In genomic region chr1:179617426-179617825, GRCm38 (mm10) we compare ENCODE assay signal across 17 mouse cellular contexts.
"Had no signal": no experiment of that assay in that cellular context is flagged by ENCODE, and none has a peak within 500 bp of the region (broad histone marks: within the 10 kb centered on the region; RNA-seq: fewer than 3 reads in every experiment).

No protein-coding gene starts in this region.

- H3K4me2 ChIP-seq: kidney, embryonic 15.5 days; limb, embryonic 15.5 days; liver, embryonic 12.5 days; lung, embryonic 14.5 days; neural tube, embryonic 12.5 days had no signal

- H3K27ac ChIP-seq: kidney, embryonic 15.5 days; limb, embryonic 15.5 days; liver, embryonic 12.5 days; midbrain, embryonic 10.5 days; neural tube, embryonic 12.5 days had no signal

- H3K4me1 ChIP-seq: kidney, embryonic 15.5 days; midbrain, embryonic 10.5 days; neural tube, embryonic 12.5 days had no signal

- H3K9me3 ChIP-seq: kidney, embryonic 15.5 days; limb, embryonic 15.5 days; liver, embryonic 12.5 days; midbrain, embryonic 10.5 days; neural tube, embryonic 12.5 days had no signal

- H3K27me3 ChIP-seq: kidney, embryonic 15.5 days; limb, embryonic 15.5 days; liver, embryonic 12.5 days; neural tube, embryonic 12.5 days had no signal

- ATAC-seq: liver, embryonic 12.5 days had no signal

- H3K9ac ChIP-seq: kidney, embryonic 15.5 days; limb, embryonic 15.5 days; liver, embryonic 12.5 days; lung, embryonic 14.5 days; neural tube, embryonic 12.5 days had no signal

- DNase-seq: kidney, postnatal 25 days; layer of hippocampus, adult 9-11 months; layer of hippocampus, postnatal 36 days; lung, embryonic 14.5 days; lung, postnatal 10 days; lung, postnatal 4 days; midbrain, embryonic 14.5 days; right cerebral cortex, adult 18-20 months; right cerebral cortex, postnatal 25 days; thymus, adult 18-20 months; thymus, postnatal 14 days had no signal

- H3K4me3 ChIP-seq: kidney, embryonic 15.5 days; limb, embryonic 15.5 days; liver, embryonic 12.5 days; midbrain, embryonic 10.5 days; myocyte; neural tube, embryonic 12.5 days had no signal
